In genomic region chr4:126466251-126466750, GRCm38 (mm10) we compare ENCODE assay signal across 7 mouse cellular contexts. TPM values are rescaled to one million over a fixed set of nuclear protein-coding genes. Genes with fewer than 3 reads are reported as not detected.
DNase-seq lines count a peak whose midpoint lies in the region; ATAC-seq lines count a peak whose summit lies in the region.

No protein-coding gene starts in this region.

- ATAC-seq in megakaryocyte, adult 5-6 weeks (ENCODE audit: poor library complexity, severe bottlenecking): no peak
- ATAC-seq in forebrain, embryonic 13.5 days: no peak
- no peak for ATAC-seq in limb, embryonic 13.5 days (ENCODE audit: low FRiP score, low read depth)
- ATAC-seq in frontal cortex, adult (ENCODE audit: low TSS enrichment): no peak

- peak overlapping the region; percentile 98 for H3K27ac ChIP-seq in forebrain, embryonic 13.5 days
- H3K27ac ChIP-seq in limb, embryonic 13.5 days: no peak overlapping the region

- peak overlapping the region; percentile 77 for H3K4me2 ChIP-seq in forebrain, embryonic 13.5 days
- H3K4me2 ChIP-seq in limb, embryonic 13.5 days (replicated peaks): peak overlapping the region; percentile 17

- H3K36me3 ChIP-seq in megakaryocyte, embryonic 14.5 days (replicated peaks; ENCODE audit: low read length): peaks cover 14% of the 10 kb centered on the region
- H3K36me3 ChIP-seq in forebrain, embryonic 13.5 days (ENCODE audit: poor library complexity, severe bottlenecking): no peaks in the 10 kb centered on the region
- H3K36me3 ChIP-seq in limb, embryonic 13.5 days: no peaks in the 10 kb centered on the region

- H3K9ac ChIP-seq in forebrain, embryonic 13.5 days: peak overlapping the region; percentile 61
- 0 out of 2 replicates have a peak overlapping the region, but pooled peaks have one; percentile 26 for H3K9ac ChIP-seq in limb, embryonic 13.5 days

- no peaks in the 10 kb centered on the region for H3K27me3 ChIP-seq in megakaryocyte, embryonic 14.5 days (replicated peaks)
- no peaks in the 10 kb centered on the region for H3K27me3 ChIP-seq in forebrain, embryonic 13.5 days
- no peaks in the 10 kb centered on the region for H3K27me3 ChIP-seq in limb, embryonic 13.5 days

- no peaks in the 10 kb centered on the region for H3K9me3 ChIP-seq in megakaryocyte, embryonic 14.5 days
- no peaks in the 10 kb centered on the region for H3K9me3 ChIP-seq in forebrain, embryonic 13.5 days (replicated peaks)
- H3K9me3 ChIP-seq in limb, embryonic 13.5 days: no peaks in the 10 kb centered on the region

- H3K4me1 ChIP-seq in megakaryocyte, embryonic 14.5 days: peaks cover 60% of the 10 kb centered on the region
- H3K4me1 ChIP-seq in forebrain, embryonic 13.5 days: peaks cover 69% of the 10 kb centered on the region
- H3K4me1 ChIP-seq in limb, embryonic 13.5 days: peaks cover 30% of the 10 kb centered on the region

- no peak for DNase-seq in frontal cortex, adult 2 months (ENCODE audit: extremely low spot score in 1 of 2, low spot score in 1 of 2)
- no peak for DNase-seq in gastrocnemius, postnatal 25 days

- peak overlapping the region; percentile 54 for H3K4me3 ChIP-seq in megakaryocyte, embryonic 14.5 days (replicated peaks)
- H3K4me3 ChIP-seq in forebrain, embryonic 13.5 days: peak overlapping the region; percentile 93
- H3K4me3 ChIP-seq in limb, embryonic 13.5 days: no peak overlapping the region

- WGBS in forebrain, embryonic 13.5 days: 7% methylated on average over 8 of the region's 8 CpGs
- WGBS in limb, embryonic 13.5 days: 32% methylated on average over 8 of the region's 8 CpGs

RNA-seq across cellular contexts. Expression of gene Ago1, which starts 2.1 kb away (rescaled TPM):
- polyA plus RNA-seq in megakaryocyte, embryonic 14.5 days (2012; ENCODE audit: insufficient read depth, low replicate concordance): 2.3 and 3.6 TPM in 2 replicates
- total RNA-seq in megakaryocyte, adult 5-6 weeks (2015): 7.7 and 9.4 TPM in 2 replicates
- 10.7 and 11.4 TPM in 2 replicates for total RNA-seq in megakaryocyte, adult 5-6 weeks (2017)
- 18.5 and 21.9 TPM in 2 replicates for polyA plus RNA-seq in forebrain, embryonic 13.5 days (2015; fragmentation: Nextera tagmentation; extraction: Ambion mirVana)
- 4.9 and 5.5 TPM in 2 replicates for polyA plus RNA-seq in limb, embryonic 13.5 days (2015; fragmentation: Nextera tagmentation; extraction: Ambion mirVana)
- polyA plus RNA-seq in frontal cortex, adult 2 months (2012; rRNA removed): 32.0 and 35.6 TPM in 2 replicates
- total RNA-seq in gastrocnemius, postnatal 25 days (2021): 1 to 10 TPM; 5.6 to 6.8 TPM

RNA-seq across cellular contexts. Expression of gene Ago3, which starts 36.9 kb away (rescaled TPM):
- polyA plus RNA-seq in megakaryocyte, embryonic 14.5 days (2012; ENCODE audit: insufficient read depth, low replicate concordance): 0.02 and 4.4 TPM in 2 replicates
- 10.0 and 11.2 TPM in 2 replicates for total RNA-seq in megakaryocyte, adult 5-6 weeks (2015)
- 6.1 and 8.4 TPM in 2 replicates for total RNA-seq in megakaryocyte, adult 5-6 weeks (2017)
- polyA plus RNA-seq in forebrain, embryonic 13.5 days (2015; fragmentation: Nextera tagmentation; extraction: Ambion mirVana): 17.2 and 17.6 TPM in 2 replicates
- 17.6 and 22.5 TPM in 2 replicates for polyA plus RNA-seq in limb, embryonic 13.5 days (2015; fragmentation: Nextera tagmentation; extraction: Ambion mirVana)
- 10.9 and 11.5 TPM in 2 replicates for polyA plus RNA-seq in frontal cortex, adult 2 months (2012; rRNA removed)
- total RNA-seq in gastrocnemius, postnatal 25 days (2021): 10 to 100 TPM; 10.5 TPM
